Mouse (Mus musculus) embryonic fibroblast, embryonic 13.5 days (primary cell): ENCODE measurements around the gene Itpr1. TPM values are rescaled to one million over a fixed set of nuclear protein-coding genes. Genes with fewer than 3 reads are reported as not detected.

Source experiments
- H3K27ac ChIP-seq: 2 replicates; pipeline ENCODE4 v1.5.1; 2012; ENCODE audit warnings: low read length, control low read depth, inconsistent platforms; ENCODE audit not compliant: insufficient read depth
- H3K4me1 ChIP-seq: 2 replicates; pipeline ENCODE4 v1.6.1; 2011; ENCODE audit warnings: low read length; ENCODE audit not compliant: control insufficient read depth, insufficient read depth
- H3K4me3 ChIP-seq: 2 replicates; pipeline ENCODE4 v1.5.1; 2011; ENCODE audit warnings: mild to moderate bottlenecking, control low read depth, low read length; ENCODE audit not compliant: insufficient read depth
- CTCF ChIP-seq: IDR thresholded peaks from 2 replicates; pipeline ENCODE4 v1.5.1; 2011; ENCODE audit warnings: mild to moderate bottlenecking, control low read depth, low read length, moderate library complexity, borderline replicate concordance; ENCODE audit not compliant: insufficient read depth
- POLR2A ChIP-seq: IDR thresholded peaks from 2 replicates; pipeline ENCODE4 v1.6.1; 2011; ENCODE audit warnings: low read depth, mild to moderate bottlenecking, control low read depth, low read length, moderate library complexity
- polyA plus RNA-seq: library from polyadenylated mRNA; stranded (reverse); fragments of >200 nt; gene quantifications from 2 replicates; pipeline ENCODE4 v1.2.4, GENCODE M21; 2011; ENCODE audit warnings: low read depth; ENCODE audit not compliant: missing spikeins, insufficient read length

The Itpr1 gene
- polyA plus RNA-seq, 1 experiment, result 38.0 TPM

- Histone ChIP-seq H3K4me3 (no peak overlapping the region), H3K4me1 (peaks cover 3% of the 10 kb centered on the region; the same call in 1 of the 2 replicates), H3K27ac (no peak overlapping the region)
- TF ChIP-seq CTCF (no peak), POLR2A (no peak)
These were observed 321.7 kb downstream of the Itpr1 start for GRCm38 (mm10) chr6:108534596-108534995.

- TF ChIP-seq POLR2A, result no peak
- TF ChIP-seq CTCF, result no peak
These were observed 322.4 kb downstream of the Itpr1 start for GRCm38 (mm10) chr6:108535309-108535708.

GRCm38 (mm10) chr6:108536546-108537317 lies 323.8 kb downstream of the Itpr1 start:
- no peak overlapping the region for H3K4me3 ChIP-seq
- peaks cover 3% of the 10 kb centered on the region; the same call in 1 of the 2 replicates for H3K4me1 ChIP-seq
- no peak for TF ChIP-seq CTCF
- no peak for TF ChIP-seq POLR2A
- peak overlapping the region; percentile 60 for H3K27ac ChIP-seq

More at GRCm38 (mm10) chr6:108535309-108535708, 322.4 kb downstream of the Itpr1 start:
- Histone ChIP-seq H3K27ac (no peak overlapping the region), H3K4me1 (peaks cover 3% of the 10 kb centered on the region; the same call in 1 of the 2 replicates), H3K4me3 (no peak overlapping the region)

GRCm38 (mm10) chr6:108538406-108538805 lies 325.5 kb downstream of the Itpr1 start:
- TF ChIP-seq CTCF (no peak), POLR2A (no peak)
- peaks cover 3% of the 10 kb centered on the region; the same call in 1 of the 2 replicates for H3K4me1 ChIP-seq
- no peak overlapping the region for H3K4me3 ChIP-seq
- no peak overlapping the region for H3K27ac ChIP-seq

GRCm38 (mm10) chr6:108540441-108540840 lies 327.5 kb downstream of the Itpr1 start:
- Histone ChIP-seq H3K4me3 (no peak overlapping the region), H3K27ac (no peak overlapping the region), H3K4me1 (peaks cover 3% of the 10 kb centered on the region; the same call in 1 of the 2 replicates)
- no peak for TF ChIP-seq POLR2A
- TF ChIP-seq CTCF, result no peak

GRCm38 (mm10) chr6:108544917-108545316 lies 332.0 kb downstream of the Itpr1 start:
- Histone ChIP-seq H3K27ac (no peak overlapping the region), H3K4me1 (no peaks in the 10 kb centered on the region), H3K4me3 (no peak overlapping the region)
- no peak for TF ChIP-seq CTCF
- no peak for TF ChIP-seq POLR2A

- no peaks in the 10 kb centered on the region for H3K4me1 ChIP-seq
- no peak for TF ChIP-seq POLR2A
- H3K4me3 ChIP-seq, result no peak overlapping the region
- H3K27ac ChIP-seq, result no peak overlapping the region
These were observed 332.6 kb downstream of the Itpr1 start for GRCm38 (mm10) chr6:108545464-108545863.

- no peak for TF ChIP-seq POLR2A
- TF ChIP-seq CTCF, result no peak
- Histone ChIP-seq H3K4me3 (no peak overlapping the region), H3K27ac (no peak overlapping the region), H3K4me1 (no peaks in the 10 kb centered on the region)
These were observed 335.5 kb downstream of the Itpr1 start for GRCm38 (mm10) chr6:108548413-108548812.

GRCm38 (mm10) chr6:108549495-108549935 lies 336.6 kb downstream of the Itpr1 start:
- no peak for TF ChIP-seq POLR2A
- TF ChIP-seq CTCF, result no peak
- no peak overlapping the region for H3K4me3 ChIP-seq
- H3K4me1 ChIP-seq, result no peaks in the 10 kb centered on the region
- no peak overlapping the region for H3K27ac ChIP-seq

GRCm38 (mm10) chr6:108551725-108552620 lies 339.1 kb downstream of the Itpr1 start:
- Histone ChIP-seq H3K4me1 (no peaks in the 10 kb centered on the region), H3K27ac (no peak overlapping the region), H3K4me3 (no peak overlapping the region)
- TF ChIP-seq CTCF (no peak), POLR2A (no peak)
